Mouse (Mus musculus): Measurements from ENCODE around the gene Idh2. TPM values are rescaled to one million over a fixed set of nuclear protein-coding genes. Genes with fewer than 3 reads are reported as not detected.

Idh2 gene
- total and polyA plus RNA-seq, 3 experiments, result 121 to 268 (median 181) TPM

- no peak overlapping the region for H3K4me3 ChIP-seq (ENCODE audit: control insufficient read depth in 1 of 2, insufficient read depth in 1 of 2, low read depth in 2 of 2, low read length in 2 of 2)
- DNase-seq (ENCODE audit: low read depth, low spot score), result peak; percentile 92
- no peaks in the 10 kb centered on the region for H3K79me2 ChIP-seq (ENCODE audit: control insufficient read depth, insufficient read depth, low read length, poor library complexity)
- no peaks in the 10 kb centered on the region for H3K27me3 ChIP-seq (ENCODE audit: control insufficient read depth in 1 of 2, insufficient read depth in 2 of 2, low read length in 2 of 2)
- peaks cover 0 to 8% of the 10 kb centered on the region in 2 experiments; a peak in 1 of 4 replicates for H3K4me1 ChIP-seq (ENCODE audit: control insufficient read depth in 1 of 2, insufficient read depth in 2 of 2, low read length in 2 of 2)
- H3K9me3 ChIP-seq (replicated peaks; ENCODE audit: insufficient read depth, low read length), result no peaks in the 10 kb centered on the region
- H3K9ac ChIP-seq (ENCODE audit: control insufficient read depth, low read depth, low read length, poor library complexity, severe bottlenecking), result no peak overlapping the region
- H3K36me3 ChIP-seq (ENCODE audit: control insufficient read depth in 1 of 2, insufficient read depth in 2 of 2, low read length in 2 of 2), result no peaks in the 10 kb centered on the region
- no peak overlapping the region for H3K27ac ChIP-seq (ENCODE audit: control insufficient read depth, low read depth, low read length)
- no peak for TF ChIP-seq GABPA (IDR thresholded peaks at IDR 0.05; ENCODE audit: low read depth, low read length)
- TF ChIP-seq CTCF (IDR thresholded peaks at IDR 0.05 in 2 of 3, conservative IDR thresholded peaks at IDR 0.05 in 1 of 3; ENCODE audit: control insufficient read depth in 1 of 3, insufficient read depth in 1 of 3, low read depth in 2 of 3, low read length in 3 of 3, poor library complexity in 1 of 3, severe bottlenecking in 1 of 3), result peak; percentile 83 to 97 (median 91)
- TF ChIP-seq TAL1 (IDR thresholded peaks at IDR 0.05; ENCODE audit: low read length), result no peak
- no peak for TF ChIP-seq USF2 (IDR thresholded peaks at IDR 0.05; ENCODE audit: borderline replicate concordance in 1 of 2, insufficient read depth in 1 of 2, low read depth in 1 of 2, low read length in 2 of 2)
- no peak for TF ChIP-seq HCFC1 (IDR thresholded peaks at IDR 0.05; ENCODE audit: low read depth, low read length)
- TF ChIP-seq ELF1 (IDR thresholded peaks at IDR 0.05; ENCODE audit: low read depth, low read length), result no peak
- TF ChIP-seq RCOR1 (IDR thresholded peaks at IDR 0.05; ENCODE audit: low read depth, low read length), result no peak
- TF ChIP-seq JUND (IDR thresholded peaks at IDR 0.05; ENCODE audit: low read depth, low read length), result no peak
- TF ChIP-seq TCF12 (IDR thresholded peaks at IDR 0.05; ENCODE audit: low read depth, low read length), result no peak
- TF ChIP-seq NELFE (IDR thresholded peaks at IDR 0.05; ENCODE audit: low read depth, low read length), result no peak
- TF ChIP-seq POLR2AphosphoS5 (IDR thresholded peaks at IDR 0.05; ENCODE audit: borderline replicate concordance, low read depth, low read length), result no peak
- TF ChIP-seq MEF2A (IDR thresholded peaks at IDR 0.05; ENCODE audit: extremely low read depth, insufficient replicate concordance, low read depth, low read length, poor library complexity, severe bottlenecking), result no peak
- no peak for TF ChIP-seq TBP (IDR thresholded peaks at IDR 0.05; ENCODE audit: low read depth, low read length)
- TF ChIP-seq EP300 (IDR thresholded peaks at IDR 0.05; ENCODE audit: low read depth in 1 of 2, low read length in 2 of 2), result no peak
- TF ChIP-seq MYC (IDR thresholded peaks at IDR 0.05; ENCODE audit: low read depth, low read length), result 0 out of 2 replicates have a peak, but pooled peaks have one; percentile 46
- TF ChIP-seq SIN3A (IDR thresholded peaks at IDR 0.05; ENCODE audit: low read length), result peak; percentile 68; the same call in 1 of the 2 replicates
- TF ChIP-seq ZC3H11A (IDR thresholded peaks at IDR 0.05; ENCODE audit: low read depth, low read length), result peak; percentile 79
- peak; percentile 87 for TF ChIP-seq RAD21 (IDR thresholded peaks at IDR 0.05; ENCODE audit: low read depth, low read length)
- TF ChIP-seq ZNF384 (IDR thresholded peaks at IDR 0.05; ENCODE audit: low read depth, low read length), result 0 out of 2 replicates have a peak, but pooled peaks have one; percentile 31
- TF ChIP-seq BHLHE40 (IDR thresholded peaks at IDR 0.05; ENCODE audit: borderline replicate concordance, low read depth, low read length), result no peak
- TF ChIP-seq ETS1 (IDR thresholded peaks at IDR 0.05; ENCODE audit: low read depth, low read length), result no peak
- no peak for TF ChIP-seq NRF1 (IDR thresholded peaks at IDR 0.05; ENCODE audit: insufficient read depth, low read depth, low read length, poor library complexity, severe bottlenecking)
- TF ChIP-seq ZMIZ1 (IDR thresholded peaks at IDR 0.05; ENCODE audit: low read depth, low read length), result no peak
- peak; percentile 43; the same call in 1 of the 2 replicates for TF ChIP-seq MAX (IDR thresholded peaks at IDR 0.05; ENCODE audit: low read length)
- TF ChIP-seq POLR2A (IDR thresholded peaks at IDR 0.05; ENCODE audit: control insufficient read depth in 1 of 2, insufficient read depth in 1 of 2, low read depth in 1 of 2, low read length in 2 of 2, poor library complexity in 1 of 2), result no peak
- no peak for TF ChIP-seq CHD1 (IDR thresholded peaks at IDR 0.05; ENCODE audit: low read depth, low read length)
- 0 out of 2 replicates have a peak, but pooled peaks have one; percentile 65 for TF ChIP-seq MAZ (IDR thresholded peaks at IDR 0.05; ENCODE audit: low read depth, low read length)
- no peak for TF ChIP-seq MYB (IDR thresholded peaks at IDR 0.05; ENCODE audit: low read depth, low read length)
- TF ChIP-seq SMC3 (IDR thresholded peaks at IDR 0.05; ENCODE audit: low read depth, low read length), result peak; percentile 96
- no peak for TF ChIP-seq USF1 (IDR thresholded peaks at IDR 0.05; ENCODE audit: low read depth, low read length)
- TF ChIP-seq UBTF (IDR thresholded peaks at IDR 0.05; ENCODE audit: borderline replicate concordance, insufficient read depth, low read depth, low read length), result no peak
- no peak for TF ChIP-seq KAT2A (conservative IDR thresholded peaks at IDR 0.05; ENCODE audit: low read depth, low read length)
- TF ChIP-seq MXI1 (IDR thresholded peaks at IDR 0.05; ENCODE audit: low read depth, low read length), result peak; percentile 70; the same call in 1 of the 2 replicates
- TF ChIP-seq CHD2 (IDR thresholded peaks at IDR 0.05; ENCODE audit: low read length), result no peak
- TF ChIP-seq GATA1 (IDR thresholded peaks at IDR 0.05; ENCODE audit: low read depth, low read length), result no peak
- no peak for TF ChIP-seq ZKSCAN1 (IDR thresholded peaks at IDR 0.05; ENCODE audit: low read depth, low read length)
- TF ChIP-seq MAFK (IDR thresholded peaks at IDR 0.05; ENCODE audit: borderline replicate concordance, low read depth, low read length), result no peak
- no peak for TF ChIP-seq POLR2AphosphoS2 (IDR thresholded peaks at IDR 0.05; ENCODE audit: low read length)
These were observed 17.3 kb upstream of the Idh2 start for GRCm38 (mm10) chr7:80132541-80132940.
